Mouse (Mus musculus): ENCODE measurements around the gene Polr2f. TPM values are rescaled to one million over a fixed set of nuclear protein-coding genes. Genes with fewer than 3 reads are reported as not detected.

Polr2f gene
- polyA plus RNA-seq, 1 experiment = 32.2 TPM

DNA sequence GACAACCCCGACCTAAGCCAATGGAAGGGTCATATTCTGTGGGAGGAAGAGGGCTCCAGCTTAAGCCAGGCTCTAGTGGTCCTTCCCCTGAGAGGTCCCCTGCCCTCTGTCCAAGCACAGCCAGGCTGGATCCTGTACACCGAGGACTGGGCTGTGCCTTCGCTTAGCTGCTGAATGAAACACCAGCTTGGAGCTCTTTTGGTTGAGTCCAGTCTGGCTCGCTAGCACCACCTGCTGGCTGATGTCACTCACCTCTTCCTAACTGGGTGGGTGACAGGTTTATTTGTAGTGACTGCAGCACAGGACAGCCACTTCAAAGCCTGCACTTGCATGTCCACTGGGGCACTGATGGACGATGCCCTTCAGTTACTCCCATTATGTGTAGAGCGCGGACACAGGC, 7.7 kb downstream of the Polr2f start:
- no peak overlapping the region for H3K27ac ChIP-seq (ENCODE audit: insufficient read depth, low read depth, low read length)
- TF ChIP-seq CTCF (IDR thresholded peaks at IDR 0.05; ENCODE audit: extremely low read depth, insufficient read length, insufficient replicate concordance, low read depth, low read length) (peak; percentile 89; the same call in 1 of the 2 replicates), POLR2A (IDR thresholded peaks at IDR 0.05; ENCODE audit: low read depth, low read length) (no peak)
- WGBS = 50% methylated on average over 7 of the region's 7 CpGs
- H3K4me3 ChIP-seq (ENCODE audit: low read depth, low read length) = no peak overlapping the region
- H3K4me1 ChIP-seq (ENCODE audit: control insufficient read depth, insufficient read depth, insufficient read length, low read length) = no peaks in the 10 kb centered on the region
- peaks cover 50% of the 10 kb centered on the region for H3K36me3 ChIP-seq (ENCODE audit: control insufficient read depth, insufficient read depth, low read length)
- no peaks in the 10 kb centered on the region for H3K27me3 ChIP-seq (ENCODE audit: control insufficient read depth, insufficient read depth, low read length)

DNA sequence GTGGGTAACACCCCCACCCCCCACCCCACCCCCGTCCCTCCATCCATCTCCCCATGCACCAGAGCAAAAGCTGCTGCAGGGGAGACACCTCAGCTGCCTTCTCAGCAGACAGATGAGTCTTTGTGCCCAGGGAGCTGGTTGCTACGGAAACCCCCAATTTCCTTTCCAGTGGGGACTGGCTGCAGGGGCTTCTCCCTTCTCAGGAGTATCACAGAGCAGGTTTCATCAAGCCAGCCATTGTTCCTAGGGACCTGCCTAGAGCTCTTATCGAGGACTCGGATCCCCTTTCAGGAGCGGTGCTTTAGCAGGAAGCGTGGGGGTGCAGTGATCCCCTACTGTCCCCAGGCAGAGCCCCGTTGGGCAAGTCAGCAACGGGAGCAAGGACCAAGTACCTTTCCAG, 11.1 kb downstream of the Polr2f start:
- no peaks in the 10 kb centered on the region for H3K27me3 ChIP-seq (ENCODE audit: control insufficient read depth, insufficient read depth, low read length)
- H3K36me3 ChIP-seq (ENCODE audit: control insufficient read depth, insufficient read depth, low read length) = peaks cover 33% of the 10 kb centered on the region
- no peaks in the 10 kb centered on the region for H3K4me1 ChIP-seq (ENCODE audit: control insufficient read depth, insufficient read depth, insufficient read length, low read length)
- TF ChIP-seq POLR2A (IDR thresholded peaks at IDR 0.05; ENCODE audit: low read depth, low read length) = no peak
- no peak for TF ChIP-seq CTCF (IDR thresholded peaks at IDR 0.05; ENCODE audit: extremely low read depth, insufficient read length, insufficient replicate concordance, low read depth, low read length)
- 89% methylated on average over 8 of the region's 8 CpGs for WGBS
- no peak overlapping the region for H3K4me3 ChIP-seq (ENCODE audit: low read depth, low read length)
- no peak overlapping the region for H3K27ac ChIP-seq (ENCODE audit: insufficient read depth, low read depth, low read length)

DNA sequence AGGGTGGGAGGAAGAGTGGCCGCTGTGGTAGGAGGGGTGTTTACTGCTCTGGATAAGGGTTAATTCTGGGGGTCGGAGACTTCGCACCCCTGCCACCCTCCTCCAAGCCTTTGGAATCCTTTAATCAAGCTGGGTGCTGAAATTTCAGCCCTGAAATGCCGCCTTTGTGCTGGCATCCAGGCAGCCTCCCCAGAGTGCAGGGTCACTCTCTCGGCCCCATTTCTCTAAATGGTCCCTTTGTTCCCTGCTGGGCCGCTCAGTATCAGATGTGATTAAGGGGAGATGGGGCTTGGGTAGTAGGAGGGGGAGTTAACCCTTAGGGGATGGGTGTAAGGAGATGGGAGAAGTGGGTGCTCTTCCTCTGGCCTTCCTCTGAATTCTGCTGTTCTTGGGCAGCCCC, 11.9 kb downstream of the Polr2f start:
- H3K36me3 ChIP-seq (ENCODE audit: control insufficient read depth, insufficient read depth, low read length) = peaks cover 25% of the 10 kb centered on the region
- 74% methylated on average over 6 of the region's 6 CpGs for WGBS
- H3K4me3 ChIP-seq (ENCODE audit: low read depth, low read length) = no peak overlapping the region
- no peaks in the 10 kb centered on the region for H3K27me3 ChIP-seq (ENCODE audit: control insufficient read depth, insufficient read depth, low read length)
- no peak for TF ChIP-seq POLR2A (IDR thresholded peaks at IDR 0.05; ENCODE audit: low read depth, low read length)
- no peak overlapping the region for H3K27ac ChIP-seq (ENCODE audit: insufficient read depth, low read depth, low read length)
- no peaks in the 10 kb centered on the region for H3K4me1 ChIP-seq (ENCODE audit: control insufficient read depth, insufficient read depth, insufficient read length, low read length)

DNA sequence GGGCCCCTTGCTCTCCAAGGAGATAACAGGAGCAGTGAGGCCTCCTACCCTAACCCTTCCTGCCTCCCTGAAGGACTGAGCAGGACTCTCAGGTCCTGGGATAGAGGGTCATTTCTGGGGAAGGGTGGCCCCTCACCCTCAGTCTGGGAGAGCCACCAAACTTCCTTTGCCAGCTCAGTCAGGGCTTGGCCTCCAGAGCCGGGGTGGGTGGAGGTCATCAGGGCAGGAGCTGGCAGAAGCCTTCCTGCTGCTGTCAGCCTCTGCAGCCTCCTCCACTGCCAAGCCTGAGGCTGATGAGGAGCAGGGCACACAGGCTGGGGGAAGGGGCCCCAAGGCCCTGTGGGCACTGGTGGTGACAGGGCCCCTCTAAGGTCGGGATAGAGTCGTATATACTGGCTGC, 14.8 kb downstream of the Polr2f start:
- Histone ChIP-seq H3K36me3 (ENCODE audit: control insufficient read depth, insufficient read depth, low read length) (peaks cover 18% of the 10 kb centered on the region), H3K4me1 (ENCODE audit: control insufficient read depth, insufficient read depth, insufficient read length, low read length) (no peaks in the 10 kb centered on the region), H3K4me3 (ENCODE audit: low read depth, low read length) (no peak overlapping the region), H3K27ac (ENCODE audit: insufficient read depth, low read depth, low read length) (no peak overlapping the region), H3K27me3 (ENCODE audit: control insufficient read depth, insufficient read depth, low read length) (0 out of 2 replicates have a peak, but pooled peaks cover 1% of the 10 kb centered on the region)
- no peak for TF ChIP-seq CTCF (IDR thresholded peaks at IDR 0.05; ENCODE audit: extremely low read depth, insufficient read length, insufficient replicate concordance, low read depth, low read length)
- TF ChIP-seq POLR2A (IDR thresholded peaks at IDR 0.05; ENCODE audit: low read depth, low read length) = no peak
- WGBS = 12% methylated on average over 3 of the region's 3 CpGs

DNA sequence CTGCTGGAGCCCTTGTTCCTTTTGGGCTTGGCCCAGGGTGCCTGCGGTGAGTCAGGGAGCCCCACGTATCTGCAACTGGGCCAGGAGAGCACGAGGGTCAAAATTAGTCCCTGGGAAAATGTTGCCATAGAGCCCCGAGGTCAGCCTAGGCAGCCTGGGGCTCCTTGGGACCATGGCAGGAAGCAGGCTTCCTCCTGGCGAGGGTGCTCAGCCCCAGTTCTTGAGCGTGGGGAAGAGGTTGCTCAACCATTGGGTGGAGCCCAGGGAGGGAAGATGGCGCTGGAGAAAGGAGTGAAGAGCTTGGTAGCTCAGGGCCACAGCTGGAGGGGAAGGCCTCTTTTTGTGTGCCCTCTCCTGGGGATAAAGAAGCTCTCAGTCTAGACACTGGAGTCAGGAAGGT, 21.5 kb downstream of the Polr2f start:
- no peaks in the 10 kb centered on the region for H3K36me3 ChIP-seq (ENCODE audit: control insufficient read depth, insufficient read depth, low read length)
- TF ChIP-seq POLR2A (IDR thresholded peaks at IDR 0.05; ENCODE audit: low read depth, low read length) (no peak), CTCF (IDR thresholded peaks at IDR 0.05; ENCODE audit: extremely low read depth, insufficient read length, insufficient replicate concordance, low read depth, low read length) (no peak)
- no peak overlapping the region for H3K4me3 ChIP-seq (ENCODE audit: low read depth, low read length)
- no peak overlapping the region for H3K27ac ChIP-seq (ENCODE audit: insufficient read depth, low read depth, low read length)
- no peaks in the 10 kb centered on the region; the same call in 1 of the 2 replicates for H3K4me1 ChIP-seq (ENCODE audit: control insufficient read depth, insufficient read depth, insufficient read length, low read length)
- peaks cover 32% of the 10 kb centered on the region for H3K27me3 ChIP-seq (ENCODE audit: control insufficient read depth, insufficient read depth, low read length)
- WGBS = 48% methylated on average over 7 of the region's 7 CpGs

DNA sequence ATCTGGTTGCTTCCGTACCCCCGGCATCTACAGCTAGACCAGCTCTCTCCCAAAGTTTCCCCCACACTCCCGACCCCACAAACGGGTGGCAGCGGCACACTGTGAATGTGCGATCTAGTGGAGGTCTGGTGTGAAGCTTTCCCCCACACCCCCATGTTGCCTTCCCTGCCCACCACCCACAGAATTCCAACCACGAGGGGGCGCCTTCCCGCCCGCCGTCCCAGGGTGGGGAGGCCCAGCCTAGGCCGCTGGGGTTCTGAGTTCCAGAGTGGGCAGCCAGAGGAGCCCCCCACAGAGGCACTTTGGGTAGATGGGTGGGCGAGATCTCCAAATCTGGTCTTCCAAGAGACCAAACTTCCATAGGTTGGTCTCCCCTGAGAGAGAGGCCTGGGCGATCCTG, 22.0 kb downstream of the Polr2f start:
- Histone ChIP-seq H3K27me3 (ENCODE audit: control insufficient read depth, insufficient read depth, low read length) (peaks cover 32% of the 10 kb centered on the region), H3K27ac (ENCODE audit: insufficient read depth, low read depth, low read length) (no peak overlapping the region), H3K4me3 (ENCODE audit: low read depth, low read length) (no peak overlapping the region), H3K4me1 (ENCODE audit: control insufficient read depth, insufficient read depth, insufficient read length, low read length) (no peaks in the 10 kb centered on the region; the same call in 1 of the 2 replicates), H3K36me3 (ENCODE audit: control insufficient read depth, insufficient read depth, low read length) (no peaks in the 10 kb centered on the region)
- 0 out of 2 replicates have a peak, but pooled peaks have one; percentile 11 for TF ChIP-seq CTCF (IDR thresholded peaks at IDR 0.05; ENCODE audit: extremely low read depth, insufficient read length, insufficient replicate concordance, low read depth, low read length)
- no peak for TF ChIP-seq POLR2A (IDR thresholded peaks at IDR 0.05; ENCODE audit: low read depth, low read length)
- 48% methylated on average over 14 of the region's 14 CpGs for WGBS

DNA sequence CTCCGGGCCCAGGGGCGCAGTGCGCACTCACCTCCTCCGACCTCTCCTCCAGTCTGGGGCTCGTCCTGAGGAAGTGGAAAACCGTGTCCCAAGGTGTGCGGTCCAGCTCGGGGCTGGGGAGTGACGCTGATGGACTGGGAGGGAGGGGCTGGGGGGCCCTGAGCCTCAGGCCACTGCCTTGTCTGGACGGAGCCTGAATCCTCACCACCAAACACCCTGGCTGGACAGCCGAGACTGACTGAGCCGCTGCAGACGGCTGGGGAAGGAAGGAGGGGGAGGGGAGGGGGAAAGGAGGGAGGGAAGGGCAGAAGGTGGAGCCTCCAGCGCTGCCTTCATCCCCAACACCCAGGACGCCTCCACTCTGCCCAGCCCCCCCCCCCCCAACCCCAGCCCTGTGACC, 23.4 kb downstream of the Polr2f start:
- Histone ChIP-seq H3K27ac (ENCODE audit: insufficient read depth, low read depth, low read length) (no peak overlapping the region), H3K27me3 (ENCODE audit: control insufficient read depth, insufficient read depth, low read length) (peaks cover 32% of the 10 kb centered on the region), H3K4me1 (ENCODE audit: control insufficient read depth, insufficient read depth, insufficient read length, low read length) (peaks cover 1% of the 10 kb centered on the region), H3K36me3 (ENCODE audit: control insufficient read depth, insufficient read depth, low read length) (no peaks in the 10 kb centered on the region), H3K4me3 (ENCODE audit: low read depth, low read length) (no peak overlapping the region)
- WGBS = 11% methylated on average over 14 of the region's 15 CpGs
- TF ChIP-seq POLR2A (IDR thresholded peaks at IDR 0.05; ENCODE audit: low read depth, low read length) = no peak
- TF ChIP-seq CTCF (IDR thresholded peaks at IDR 0.05; ENCODE audit: extremely low read depth, insufficient read length, insufficient replicate concordance, low read depth, low read length) = no peak

DNA sequence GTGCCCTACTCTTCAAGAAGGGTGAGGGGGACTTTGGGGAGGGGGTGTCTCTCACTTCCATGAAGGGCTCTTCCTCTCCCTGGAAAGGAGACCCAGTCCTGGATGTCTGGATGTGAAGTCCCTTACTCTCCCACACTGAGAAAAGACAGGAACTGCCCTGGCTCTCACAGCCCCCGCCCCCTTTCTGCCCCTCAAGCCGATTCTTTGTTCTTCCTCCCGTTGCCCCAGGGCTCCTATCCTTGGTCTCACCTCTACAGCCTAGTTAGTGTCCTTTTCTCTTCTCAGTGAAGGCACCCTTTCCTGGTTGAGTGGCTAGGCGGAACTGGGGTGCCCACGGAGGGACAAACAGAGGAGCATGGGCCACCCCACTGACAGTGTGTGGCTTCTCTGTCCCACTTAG, 24.3 kb downstream of the Polr2f start, which contains the start of gene Sox10:
Sox10 (minus strand) TSS at position 101 of the 400 bp plus-strand sequence.
- H3K27ac ChIP-seq (ENCODE audit: insufficient read depth, low read depth, low read length) = no peak within 1 kb of the TSS
- no peaks in the 10 kb centered on the region for H3K36me3 ChIP-seq (ENCODE audit: control insufficient read depth, insufficient read depth, low read length)
- peaks cover 6% of the 10 kb centered on the region for H3K4me1 ChIP-seq (ENCODE audit: control insufficient read depth, insufficient read depth, insufficient read length, low read length)
- H3K4me3 ChIP-seq (ENCODE audit: low read depth, low read length) = no peak within 1 kb of the TSS
- no peak for TF ChIP-seq POLR2A (IDR thresholded peaks at IDR 0.05; ENCODE audit: low read depth, low read length)
- no peak for TF ChIP-seq CTCF (IDR thresholded peaks at IDR 0.05; ENCODE audit: extremely low read depth, insufficient read length, insufficient replicate concordance, low read depth, low read length)
- peaks cover 32% of the 10 kb centered on the region for H3K27me3 ChIP-seq (ENCODE audit: control insufficient read depth, insufficient read depth, low read length)
- WGBS = 58% methylated on average over 5 of the region's 5 CpGs
